Mouse (Mus musculus) adrenal gland, postnatal 25 days (tissue): ENCODE measurements at regions not wholly inside any gene's neighbourhood (a gene's known extent, or its start where the extent isn't known, plus 50 kb on each side); places are given as distances from the start of the nearest gene placed in this dataset.

Experiments
- DNase-seq: peaks from one replicate; pipeline ENCODE4 v3.0.0; 2021; ENCODE audit warnings: mixed read lengths

- DNase-seq = no peak
Measured at GRCm38 (mm10) chr2:51073040-51073594, 75.8 kb downstream of the Rnd3 start.

GRCm38 (mm10) chr2:51072346-51072885 lies 76.5 kb downstream of the Rnd3 start:
- DNase-seq = no peak

GRCm38 (mm10) chr2:51070902-51071301 lies 78.0 kb downstream of the Rnd3 start:
- DNase-seq = no peak

- no peak for DNase-seq
Measured at GRCm38 (mm10) chr2:51066423-51066831, 82.5 kb downstream of the Rnd3 start.

GRCm38 (mm10) chr2:51065821-51066220 lies 83.1 kb downstream of the Rnd3 start:
- no peak for DNase-seq

GRCm38 (mm10) chr2:51064821-51065220 lies 84.1 kb downstream of the Rnd3 start:
- no peak for DNase-seq

- DNase-seq = no peak
Measured at GRCm38 (mm10) chr2:51062049-51062448, 86.9 kb downstream of the Rnd3 start.

GRCm38 (mm10) chr2:51058158-51058557 lies 90.8 kb downstream of the Rnd3 start:
- DNase-seq = no peak

GRCm38 (mm10) chr2:51056141-51056731 lies 92.7 kb downstream of the Rnd3 start:
- DNase-seq = no peak

- DNase-seq = no peak
Measured at GRCm38 (mm10) chr2:51055339-51055738, 93.6 kb downstream of the Rnd3 start.

GRCm38 (mm10) chr2:51049834-51050170 lies 99.1 kb downstream of the Rnd3 start:
- DNase-seq = no peak

- no peak for DNase-seq
Measured at GRCm38 (mm10) chr2:51049101-51049833, 99.6 kb downstream of the Rnd3 start.

GRCm38 (mm10) chr2:51047520-51047919 lies 101.4 kb downstream of the Rnd3 start:
- DNase-seq = no peak

GRCm38 (mm10) chr2:51045626-51046025 lies 103.3 kb downstream of the Rnd3 start:
- DNase-seq = no peak

GRCm38 (mm10) chr2:51041101-51041500 lies 107.8 kb downstream of the Rnd3 start:
- no peak for DNase-seq

- no peak for DNase-seq
Measured at GRCm38 (mm10) chr2:51038685-51039084, 110.2 kb downstream of the Rnd3 start.

GRCm38 (mm10) chr2:51036995-51037394 lies 111.9 kb downstream of the Rnd3 start:
- DNase-seq = no peak

- DNase-seq = no peak
Measured at GRCm38 (mm10) chr2:51036190-51036755, 112.6 kb downstream of the Rnd3 start.

GRCm38 (mm10) chr2:51033881-51034280 lies 115.0 kb downstream of the Rnd3 start:
- no peak for DNase-seq

GRCm38 (mm10) chr2:51022479-51022878 lies 126.4 kb downstream of the Rnd3 start:
- DNase-seq = no peak

- DNase-seq = no peak
Measured at GRCm38 (mm10) chr2:51016129-51016402, 132.8 kb downstream of the Rnd3 start.

- no peak for DNase-seq
Measured at GRCm38 (mm10) chr2:51015360-51016128, 133.4 kb downstream of the Rnd3 start.

- no peak for DNase-seq
Measured at GRCm38 (mm10) chr2:51014232-51014631, 134.7 kb downstream of the Rnd3 start.
